Mouse (Mus musculus): ENCODE measurements around the gene Otx1. TPM values are rescaled to one million over a fixed set of nuclear protein-coding genes. Genes with fewer than 3 reads are reported as not detected.

The Otx1 gene
- total RNA-seq, 2 experiments from 2014 or later, result 6.1 to 6.2 TPM

DNA sequence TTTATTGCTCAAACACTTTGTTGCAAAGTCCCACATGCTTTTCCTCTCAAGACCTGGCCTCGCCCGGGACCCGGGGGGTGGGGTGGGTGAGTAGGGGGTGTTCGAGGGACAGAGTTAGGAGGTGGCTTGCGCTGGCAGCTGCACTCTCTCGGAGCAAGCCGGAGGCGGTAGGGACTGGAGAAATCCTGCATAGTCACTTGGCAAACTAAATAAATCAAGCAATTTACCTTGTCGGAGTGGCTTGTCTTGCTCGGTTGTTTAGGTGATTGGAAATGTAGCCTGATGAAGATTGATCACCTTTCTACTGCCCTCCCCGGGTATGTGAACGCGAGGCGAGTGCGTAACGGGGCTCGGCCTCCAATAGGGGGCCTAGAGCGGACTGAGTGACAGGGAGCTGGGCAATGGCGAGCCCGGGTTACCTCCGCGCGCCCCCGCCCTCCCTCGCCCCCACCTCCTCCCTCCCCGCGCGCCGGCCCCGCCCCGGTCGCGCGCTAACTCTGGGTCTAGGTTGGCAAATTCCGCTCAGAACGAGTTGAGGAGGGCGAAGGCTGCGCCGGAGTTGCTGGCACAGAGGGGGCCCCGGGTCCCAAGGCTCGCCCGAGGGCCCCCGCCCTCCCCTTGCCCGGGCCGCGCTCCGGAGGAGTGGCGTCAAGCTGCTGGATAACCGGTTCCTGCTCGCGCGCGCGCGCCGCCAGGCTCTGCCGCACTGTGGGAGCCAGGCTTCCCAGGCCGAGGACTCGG is 1.2 kb downstream of the Otx1 start:
- peak; percentile 54 to 55 for DNase-seq (ENCODE audit: low spot score in 2 of 2)
- intact Hi-C loops (cut with DNase I), result loop anchor here (5.0 to 10.0 kb wide), 2 partner anchors 193 to 429 kb away; partner anchors contain the start of genes Mdh1 and Wdpcp

DNA sequence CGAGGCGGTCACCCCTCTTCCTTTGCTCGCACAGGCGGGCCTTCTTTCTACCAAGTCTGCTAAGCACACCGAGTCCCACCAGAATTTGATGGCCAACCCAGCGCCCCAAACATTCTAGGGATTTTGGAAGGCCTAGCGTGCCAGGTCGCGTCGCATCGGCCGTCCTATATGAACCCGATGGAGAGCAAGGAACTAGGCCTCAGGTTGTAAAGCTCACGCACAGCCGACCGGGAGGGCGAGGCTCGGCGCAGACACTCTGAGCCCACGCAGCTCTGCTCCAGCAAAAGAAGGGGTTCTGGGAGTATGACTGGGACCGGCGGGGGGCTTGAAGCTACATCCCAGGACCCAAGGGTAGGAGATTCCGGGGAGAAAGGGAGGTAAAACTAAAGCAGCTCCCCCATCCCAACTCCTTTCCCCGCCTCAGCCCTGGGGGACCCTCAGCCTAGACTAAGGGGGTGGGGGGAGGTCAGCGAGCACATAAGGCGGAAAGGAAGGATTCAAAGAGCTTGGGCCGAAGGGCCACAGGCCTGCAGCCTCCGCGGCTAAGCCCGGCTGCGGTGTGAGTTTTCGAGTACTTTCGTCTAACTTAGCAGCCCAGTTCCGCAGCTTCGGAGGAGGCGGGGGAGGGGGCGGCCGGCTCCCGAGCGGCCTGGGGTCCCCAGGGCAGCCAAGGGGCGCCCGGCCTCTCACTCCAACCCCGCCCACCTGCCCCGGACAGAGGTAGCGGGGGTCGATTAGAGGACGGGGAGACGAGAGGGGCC is 2.2 kb downstream of the Otx1 start:
- intact Hi-C loops (cut with DNase I), result loop anchor here (5.0 to 10.0 kb wide), 2 partner anchors 194 to 428 kb away; partner anchors contain the start of genes Mdh1 and Wdpcp
- peak; percentile 8 to 16 for DNase-seq (ENCODE audit: low spot score in 2 of 2)

DNA sequence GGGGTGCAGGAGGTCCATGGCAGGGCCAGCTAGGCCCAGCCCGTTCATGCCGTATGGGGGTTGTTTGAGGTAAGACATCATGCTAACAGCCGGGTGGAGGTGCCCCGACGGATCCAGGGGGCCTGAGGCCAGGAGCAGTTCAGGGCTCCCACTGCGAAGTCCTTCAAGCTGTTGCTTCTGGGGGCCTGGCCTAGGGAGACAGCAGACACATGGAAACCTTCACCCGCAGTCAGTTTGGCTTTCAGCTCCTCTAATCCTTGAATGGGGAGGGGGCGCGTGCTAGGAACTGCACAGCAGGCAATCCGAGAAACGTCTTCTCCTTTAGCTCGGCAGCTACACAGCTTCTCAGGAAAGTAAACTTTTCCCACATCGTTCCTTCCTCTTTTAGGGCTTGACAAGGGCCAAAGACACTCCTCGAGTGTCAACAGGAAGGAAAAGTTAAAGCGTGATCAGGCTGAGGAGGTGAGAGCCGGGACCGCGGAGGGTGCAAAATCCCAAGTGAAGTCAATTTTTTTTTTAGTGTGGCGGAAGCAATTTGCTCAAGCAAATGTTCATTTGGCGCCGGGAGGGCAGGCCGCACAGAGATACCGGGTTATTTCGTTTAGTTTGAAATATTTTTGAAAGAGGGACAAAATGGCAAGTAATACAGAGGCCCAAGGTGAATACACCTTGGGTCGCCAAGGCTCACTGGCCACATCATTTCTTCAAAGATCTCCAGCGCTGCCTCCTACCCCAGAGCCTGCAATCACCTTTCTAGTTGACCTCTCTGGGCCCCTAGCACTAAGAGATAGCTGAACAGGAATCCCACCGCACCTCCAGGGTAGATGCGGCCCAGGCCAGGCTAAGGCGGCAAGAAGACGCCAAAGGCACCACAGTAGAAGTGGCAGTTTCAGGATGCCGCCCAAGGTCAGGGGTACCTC is 3.0 kb downstream of the Otx1 start:
- peak; percentile 8 to 17 for DNase-seq (ENCODE audit: low spot score in 2 of 2)
- intact Hi-C loops (cut with DNase I), result loop anchor here (5.0 to 10.0 kb wide), 2 partner anchors 195 to 427 kb away; partner anchors contain the start of genes Mdh1 and Wdpcp

DNA sequence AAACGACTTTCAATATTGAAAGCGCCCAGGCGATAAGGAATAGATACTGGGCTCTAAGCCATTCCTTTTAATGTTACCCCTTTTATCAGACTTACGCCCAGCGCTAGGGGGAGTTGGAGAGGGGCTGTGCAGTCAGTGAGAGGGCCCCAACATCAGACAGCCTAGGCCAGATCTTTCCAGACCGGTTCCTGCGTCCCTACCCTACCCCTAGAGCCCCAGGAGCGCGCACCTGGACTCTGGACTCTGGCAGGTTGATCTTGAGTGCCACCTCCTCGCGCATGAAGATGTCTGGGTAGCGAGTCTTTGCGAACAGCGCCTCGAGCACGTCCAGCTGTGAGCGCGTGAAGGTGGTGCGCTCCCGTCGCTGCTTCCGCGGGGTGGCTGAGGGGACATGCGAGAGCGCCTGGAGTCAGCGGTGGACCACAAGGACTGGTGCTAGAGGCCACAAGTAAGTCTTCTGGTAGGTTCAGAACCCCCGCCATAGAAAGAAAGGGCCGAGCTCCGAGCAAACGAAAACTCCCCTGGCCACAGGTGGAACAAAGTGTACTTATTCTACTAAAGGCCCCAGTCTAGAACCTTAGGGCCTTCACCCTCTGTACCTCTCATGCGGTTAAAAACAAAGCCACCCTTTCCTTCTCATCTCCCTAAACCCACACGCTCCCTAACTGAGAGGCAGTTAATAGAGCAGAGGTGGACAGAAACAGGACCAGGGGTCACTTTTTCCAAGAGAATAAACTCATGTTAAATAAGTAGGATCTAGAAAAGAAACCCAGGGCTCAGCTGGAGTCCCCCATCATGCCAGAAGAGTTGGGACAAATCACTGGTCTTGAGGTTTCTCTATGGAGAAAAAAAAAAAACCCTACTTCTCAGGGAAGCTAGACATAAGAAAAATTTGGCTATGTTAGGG is 4.3 kb downstream of the Otx1 start:
- peak; percentile 12 to 15 for DNase-seq (ENCODE audit: low spot score in 2 of 2)
- intact Hi-C loops (cut with DNase I), result no loop called here

DNA sequence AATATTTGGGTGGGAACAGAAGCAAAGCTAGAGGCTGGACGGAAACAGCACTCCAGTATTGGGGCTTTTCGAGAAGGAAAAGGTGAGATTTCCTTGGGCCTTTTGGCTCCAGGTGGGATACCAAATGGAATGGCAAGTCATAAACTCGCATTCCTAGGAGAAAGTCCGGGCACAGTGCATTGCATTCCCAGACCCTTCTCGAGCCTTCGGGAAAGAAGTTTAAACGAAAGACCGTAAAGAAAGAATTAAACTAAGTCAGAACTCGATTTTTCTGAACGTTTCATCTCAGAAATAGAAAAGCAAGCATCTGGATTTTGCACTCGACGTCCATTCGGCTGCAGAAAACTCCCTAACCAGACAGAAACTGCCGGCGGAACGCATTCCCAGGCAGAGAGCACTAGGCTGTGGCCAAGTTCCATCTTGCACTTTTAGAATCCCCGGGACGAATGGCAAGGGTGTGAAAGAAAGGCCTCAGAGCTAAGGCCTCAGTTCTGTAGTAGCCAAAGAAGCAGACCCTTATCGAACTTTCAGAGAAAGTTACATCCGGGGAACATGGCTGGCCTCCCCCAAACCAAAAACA is 5.0 kb downstream of the Otx1 start:
- DNase-seq (ENCODE audit: low spot score in 2 of 2), result peak; percentile 17 to 22
- intact Hi-C loops (cut with DNase I), result no loop called here

DNA sequence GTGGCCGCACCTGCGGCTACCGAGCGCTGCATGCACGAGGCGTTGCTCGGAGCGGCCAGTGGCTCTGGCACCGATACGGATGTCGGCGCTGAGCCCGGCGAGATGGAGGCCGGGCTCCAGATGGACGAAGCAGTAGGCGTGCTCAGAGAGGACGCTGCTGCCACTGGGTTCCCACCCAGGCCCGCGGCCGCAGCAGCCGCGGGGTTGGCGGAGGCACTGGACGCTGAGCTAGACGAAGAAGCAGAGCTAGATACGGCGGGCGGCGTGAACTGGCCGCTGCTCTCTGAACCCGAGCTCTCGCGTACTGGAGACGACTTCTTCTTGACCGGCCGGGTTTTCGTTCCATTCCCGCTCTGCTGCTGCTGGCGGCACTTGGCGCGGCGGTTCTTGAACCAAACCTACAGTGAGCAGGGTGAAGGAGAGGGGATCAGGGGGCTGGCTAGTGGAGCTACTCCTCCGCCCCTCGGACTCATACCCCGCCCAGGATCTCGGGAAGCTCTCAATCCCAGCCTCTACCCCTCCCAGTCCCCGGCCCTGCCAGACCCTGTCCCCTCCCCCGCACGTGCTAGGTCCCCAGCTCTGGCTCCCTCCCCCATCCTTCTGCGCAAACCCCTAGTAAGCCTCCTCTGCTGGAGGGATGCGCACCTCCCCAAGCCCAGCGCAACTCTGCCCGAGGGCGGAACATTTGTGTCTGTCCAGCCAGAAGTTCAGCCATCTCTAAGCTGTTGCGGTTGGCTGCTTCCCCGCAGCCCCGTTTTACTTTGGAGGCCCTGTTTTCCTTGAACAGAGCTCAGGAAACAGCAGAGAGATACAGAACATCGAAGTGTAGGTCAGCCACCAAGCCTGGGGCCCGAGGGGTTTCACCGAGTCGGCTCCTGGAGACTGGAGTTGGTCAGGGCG is 5.8 kb downstream of the Otx1 start:
- intact Hi-C loops (cut with DNase I), result no loop called here

DNA sequence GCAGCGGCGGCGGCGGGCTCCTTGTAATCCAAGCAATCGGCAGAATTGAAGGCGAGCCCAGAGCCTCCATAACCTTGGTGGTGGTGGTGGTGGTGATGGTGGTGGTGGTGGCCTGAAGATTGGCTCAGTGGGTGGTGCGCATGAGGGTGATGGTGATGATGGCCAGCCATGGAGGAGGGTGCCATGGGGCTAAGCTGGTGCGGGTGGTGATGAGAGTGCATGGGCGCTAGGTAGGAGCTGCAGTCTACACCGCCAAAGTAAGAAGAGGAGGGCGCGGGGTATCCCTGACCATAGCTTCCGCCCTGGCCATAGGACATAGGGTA is 6.4 kb downstream of the Otx1 start:
- intact Hi-C loops (cut with DNase I), result no loop called here
- DNase-seq (ENCODE audit: low spot score in 2 of 2), result peak in 1 of 2 experiments; percentile 15

More for the DNA sequence above, 5.8 kb downstream of the Otx1 start:
- DNase-seq (ENCODE audit: low spot score in 2 of 2), result peak; percentile 21 to 30

DNA sequence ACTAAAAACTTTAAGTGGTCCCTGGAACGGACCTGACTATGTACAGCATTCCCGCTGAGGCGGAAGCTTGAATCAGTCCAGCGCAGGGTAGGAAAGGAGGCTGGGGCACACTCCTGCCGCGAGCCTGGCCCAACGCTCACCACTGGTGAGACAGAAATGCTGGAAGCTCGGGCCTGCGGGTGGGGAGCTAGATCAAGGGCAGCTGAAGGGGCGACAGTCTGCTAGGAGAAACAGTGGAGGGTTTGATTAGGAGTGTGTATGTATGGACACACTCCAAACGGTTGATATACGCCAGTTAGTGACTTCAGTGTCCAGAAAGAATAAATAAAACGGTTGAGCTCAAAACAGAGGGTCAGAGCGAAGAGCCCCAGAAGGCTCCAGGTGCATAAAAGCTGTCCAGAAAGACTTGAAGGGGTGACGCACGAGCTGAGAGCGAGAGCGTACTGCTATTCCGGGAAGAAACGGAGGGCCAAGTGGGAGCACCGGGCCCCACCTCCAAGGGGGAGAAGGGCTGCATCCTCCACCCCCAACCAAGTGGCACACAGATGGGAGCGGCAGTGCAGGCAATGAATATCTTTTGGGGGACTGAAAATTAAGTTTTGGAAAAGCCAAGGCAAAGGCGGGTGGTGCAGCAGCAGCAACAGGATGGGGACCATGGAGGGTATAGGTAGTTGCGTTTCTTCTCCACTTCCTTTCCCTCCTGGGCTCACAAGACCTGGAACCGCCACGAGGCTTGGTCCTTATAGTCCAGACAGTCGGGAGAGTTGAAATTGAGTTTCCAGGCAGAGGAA is 7.0 kb downstream of the Otx1 start:
- intact Hi-C loops (cut with DNase I), result no loop called here
- DNase-seq (ENCODE audit: low spot score in 2 of 2), result peak; percentile 14 to 17

DNA sequence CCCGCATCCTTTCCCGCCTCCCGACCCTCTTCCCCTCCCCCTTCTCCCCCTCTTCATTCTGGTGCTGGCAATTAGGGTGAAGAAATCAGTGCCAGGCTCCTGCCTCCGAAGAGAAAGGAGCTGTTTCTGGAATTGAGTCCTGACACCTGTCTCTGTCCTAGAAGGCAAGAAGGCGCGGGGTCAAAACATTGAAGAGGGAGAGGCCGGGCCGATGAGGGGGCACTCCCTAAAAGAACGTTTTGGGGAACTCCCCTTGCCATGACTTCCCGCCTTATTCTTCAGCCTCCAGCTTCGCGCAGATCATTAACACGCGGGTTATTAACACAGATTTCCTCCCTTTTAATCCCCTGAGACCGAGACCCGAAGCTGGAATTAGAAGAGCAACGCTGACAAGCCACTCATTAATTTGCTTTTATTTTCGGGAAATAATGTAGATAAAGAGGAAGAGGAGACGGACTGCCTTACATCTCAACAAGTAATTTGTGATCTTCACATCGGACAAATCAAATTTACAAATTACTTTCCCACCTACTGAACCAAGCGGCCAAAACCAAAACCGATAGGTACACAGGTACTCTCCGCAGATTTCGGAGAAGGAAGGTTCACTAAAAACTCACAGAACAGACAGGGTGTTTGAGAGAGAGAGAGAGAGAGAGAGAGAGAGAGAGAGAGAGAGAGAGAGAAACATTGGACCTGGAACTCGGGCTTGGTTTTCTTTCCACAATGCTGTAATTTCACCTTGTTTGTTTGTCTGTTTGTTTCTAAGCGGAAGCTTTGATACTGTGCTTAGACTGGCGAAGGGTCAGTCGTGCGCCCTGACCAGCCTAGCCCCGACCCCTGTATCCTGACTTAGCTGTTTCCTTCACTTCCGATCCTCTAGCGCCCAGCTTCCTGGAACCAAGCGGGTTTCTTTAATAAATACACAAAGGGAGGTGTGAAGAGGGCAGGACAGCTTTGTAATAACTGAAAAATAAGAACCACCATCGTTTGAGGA is 8.0 kb downstream of the Otx1 start:
- DNase-seq (ENCODE audit: low spot score in 2 of 2), result peak in 1 of 2 experiments; percentile 5
- intact Hi-C loops (cut with DNase I), result no loop called here

DNA sequence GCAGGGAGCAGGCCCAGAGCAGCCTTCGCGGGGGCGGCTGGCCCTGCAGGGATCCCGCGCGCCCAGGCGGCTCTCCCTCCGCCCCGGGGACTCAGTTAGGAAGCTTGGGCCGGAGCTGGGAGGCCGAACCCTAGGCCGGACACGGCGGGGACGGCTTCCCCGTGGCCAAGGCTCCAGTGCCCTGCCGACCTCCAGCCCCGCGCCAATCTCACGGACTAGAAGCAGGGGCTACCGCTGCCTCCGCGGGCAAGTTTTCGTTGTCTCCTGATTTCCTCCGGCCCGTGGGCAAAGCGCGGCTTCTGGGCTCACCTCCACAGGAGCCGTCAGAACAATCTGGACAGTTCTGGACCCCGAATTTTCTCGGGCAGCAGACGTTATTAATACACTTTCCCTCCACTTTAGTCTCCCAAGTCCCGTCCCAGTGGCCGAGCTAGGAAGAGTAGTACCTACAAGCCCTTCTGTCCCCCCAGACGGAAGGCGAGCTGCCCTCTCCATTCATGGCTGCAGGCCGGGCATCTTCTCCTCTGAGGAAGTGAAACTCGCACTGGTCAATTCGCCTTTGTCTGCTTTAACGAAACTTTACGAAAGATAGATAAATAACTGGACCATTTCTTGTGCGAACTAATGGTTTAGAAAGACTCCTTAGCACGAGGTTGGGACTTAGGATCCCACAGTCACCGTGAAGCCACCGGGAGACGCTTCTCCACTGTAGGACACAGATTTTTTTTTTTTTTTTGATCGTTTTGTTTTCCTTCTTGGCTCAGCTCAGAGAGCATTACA is 8.9 kb downstream of the Otx1 start:
- DNase-seq (ENCODE audit: low spot score in 2 of 2), result peak; percentile 28 to 46
- intact Hi-C loops (cut with DNase I), result no loop called here

DNA sequence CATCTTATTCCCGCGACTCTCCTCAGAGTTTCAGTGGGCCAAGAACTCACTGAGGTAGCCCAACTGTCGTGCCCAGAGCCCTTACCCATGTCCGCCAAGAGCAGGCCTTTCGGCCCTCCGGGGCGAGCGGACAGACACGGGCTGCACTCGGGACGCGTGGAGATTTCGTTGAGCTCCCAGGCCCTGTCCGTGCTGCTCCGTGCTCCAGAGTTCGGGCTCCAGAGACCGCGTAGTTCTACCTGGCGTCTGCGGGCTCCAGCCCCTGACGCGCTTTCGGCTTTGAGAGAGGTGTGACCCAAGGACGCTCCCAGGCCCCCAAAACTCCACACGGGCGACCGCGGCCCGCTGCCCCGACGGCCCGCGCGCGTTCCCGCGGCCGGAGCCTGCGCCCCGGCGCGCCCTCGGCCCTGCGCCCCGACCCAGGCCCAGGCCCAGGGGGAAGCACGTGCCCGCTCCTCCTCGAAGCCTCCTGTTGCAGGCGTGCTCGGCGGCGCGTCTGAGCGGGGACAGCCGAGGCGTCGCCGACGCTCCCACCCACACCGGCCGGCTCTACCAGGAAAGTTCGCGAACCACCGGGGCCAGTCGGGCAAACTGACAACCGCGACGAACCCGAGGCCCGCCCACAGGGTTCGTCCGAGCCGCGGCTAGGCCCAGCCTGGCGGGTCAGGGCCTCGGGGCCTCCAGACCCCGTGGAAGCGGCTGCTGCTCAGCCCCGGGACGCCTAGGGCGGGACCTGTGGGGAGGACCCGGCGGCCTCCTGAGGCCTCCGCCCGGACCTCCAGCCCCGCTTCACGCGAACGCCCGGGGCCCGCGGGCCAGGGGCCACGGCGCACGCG is 9.7 kb downstream of the Otx1 start:
- intact Hi-C loops (cut with DNase I), result no loop called here
- peak in 1 of 2 experiments; percentile 4 for DNase-seq (ENCODE audit: low spot score in 2 of 2)

DNA sequence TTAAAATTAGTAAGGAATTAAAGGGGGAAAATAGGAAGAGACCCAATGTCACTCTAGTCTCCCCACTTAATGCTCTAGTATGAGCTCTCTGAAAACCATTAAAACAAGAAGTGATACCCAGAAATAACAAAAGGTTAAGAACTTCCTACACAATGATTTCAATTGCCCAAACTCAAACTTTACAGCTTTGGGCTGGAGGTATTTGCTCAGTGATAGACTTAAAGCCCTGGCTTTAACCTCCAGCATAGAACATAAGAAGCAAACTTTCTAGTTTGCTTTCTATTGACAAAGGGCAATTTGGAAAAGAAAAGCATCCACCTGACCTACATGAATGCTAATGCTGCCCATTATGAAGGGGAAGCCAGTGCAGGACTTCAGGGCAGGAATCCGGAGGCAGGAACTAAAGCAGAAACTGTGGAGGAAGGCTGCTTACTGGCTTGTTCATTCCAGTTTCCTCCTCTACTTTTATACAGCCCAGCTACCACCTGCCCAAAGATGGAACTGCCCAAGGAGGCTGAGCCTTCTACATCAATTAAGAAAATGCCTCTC is 14.2 kb downstream of the Otx1 start:
- intact Hi-C loops (cut with DNase I), result no loop called here

DNA sequence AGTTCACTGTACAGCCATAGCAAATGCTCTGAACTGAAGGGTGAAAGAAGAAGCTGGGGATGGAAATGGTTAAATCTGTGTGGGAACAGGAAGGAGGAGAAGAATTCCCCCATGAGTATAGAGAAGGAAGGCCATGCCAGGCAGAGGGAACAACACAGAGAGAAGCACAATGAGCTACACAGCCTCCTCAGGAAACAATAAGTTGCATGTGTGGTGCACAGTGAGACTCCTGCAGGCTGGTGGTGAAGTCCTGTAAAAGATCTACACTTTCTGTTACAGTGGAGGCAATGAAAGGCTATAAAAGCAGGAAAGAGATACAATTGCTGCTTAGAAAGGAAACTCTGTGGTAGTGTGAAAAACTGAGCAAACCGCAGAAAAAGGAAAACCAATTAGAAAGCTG is 17.6 kb downstream of the Otx1 start:
- intact Hi-C loops (cut with DNase I), result no loop called here

More for the DNA sequence above, 14.2 kb downstream of the Otx1 start:
- no peak for DNase-seq (ENCODE audit: low spot score in 2 of 2)

More for the DNA sequence above, 17.6 kb downstream of the Otx1 start:
- DNase-seq (ENCODE audit: low spot score in 2 of 2), result no peak

Data from left cerebral cortex, postnatal 36 days (tissue).